Mouse (Mus musculus) heart, adult 11 months (tissue): ENCODE results near the gene 1110017D15Rik.

ENCODE experiments used
- DNase-seq: peaks from one replicate; pipeline ENCODE4 v3.0.0; 2022

The 1110017D15Rik gene

GRCm38 (mm10) chr4:41513309-41513708, 3.8 kb downstream of the 1110017D15Rik start:
- no peak for DNase-seq

GRCm38 (mm10) chr4:41507998-41508397, 9.1 kb downstream of the 1110017D15Rik start:
- peak; percentile 92 for DNase-seq

- DNase-seq, result no peak
Observed at GRCm38 (mm10) chr4:41507326-41507924, 9.7 kb downstream of the 1110017D15Rik start.

GRCm38 (mm10) chr4:41506906-41507305, 10.2 kb downstream of the 1110017D15Rik start:
- DNase-seq, result peak; percentile 98

- peak; percentile 96 for DNase-seq
Observed at GRCm38 (mm10) chr4:41506156-41506555, 11.0 kb downstream of the 1110017D15Rik start.

- peak; percentile 90 for DNase-seq
Observed at GRCm38 (mm10) chr4:41505131-41505551, 12.0 kb downstream of the 1110017D15Rik start.

GRCm38 (mm10) chr4:41504325-41504724, 12.8 kb downstream of the 1110017D15Rik start:
- DNase-seq, result no peak

GRCm38 (mm10) chr4:41502986-41503412, 14.1 kb downstream of the 1110017D15Rik start, which contains the start of gene AI464131:
Gene AI464131 (minus strand): TSS chr4:41503076.
- peak; percentile 100 for DNase-seq

- DNase-seq, result peak; percentile 97
Observed at GRCm38 (mm10) chr4:41502171-41502940, 14.8 kb downstream of the 1110017D15Rik start.

- no peak for DNase-seq
Observed at GRCm38 (mm10) chr4:41500787-41501186, 16.3 kb downstream of the 1110017D15Rik start.

GRCm38 (mm10) chr4:41499619-41500018, 17.5 kb downstream of the 1110017D15Rik start:
- DNase-seq, result peak; percentile 93

- DNase-seq, result no peak
Observed at GRCm38 (mm10) chr4:41498921-41499391, 18.2 kb downstream of the 1110017D15Rik start.

- DNase-seq, result no peak
Observed at GRCm38 (mm10) chr4:41497995-41498845, 18.9 kb downstream of the 1110017D15Rik start.

GRCm38 (mm10) chr4:41497579-41497978, 19.6 kb downstream of the 1110017D15Rik start:
- no peak for DNase-seq

GRCm38 (mm10) chr4:41497046-41497445, 20.1 kb downstream of the 1110017D15Rik start:
- DNase-seq, result no peak

GRCm38 (mm10) chr4:41495850-41496249, 21.3 kb downstream of the 1110017D15Rik start:
- DNase-seq, result peak; percentile 92

GRCm38 (mm10) chr4:41495076-41495475, 22.1 kb downstream of the 1110017D15Rik start:
- DNase-seq, result no peak

GRCm38 (mm10) chr4:41494378-41494777, 22.8 kb downstream of the 1110017D15Rik start:
- no peak for DNase-seq

GRCm38 (mm10) chr4:41493464-41494116, 23.5 kb downstream of the 1110017D15Rik start:
- DNase-seq, result no peak

GRCm38 (mm10) chr4:41492951-41493350, 24.2 kb downstream of the 1110017D15Rik start:
- no peak for DNase-seq

GRCm38 (mm10) chr4:41481601-41482017, 35.5 kb downstream of the 1110017D15Rik start:
- peak; percentile 99 for DNase-seq

- peak; percentile 99 for DNase-seq
Observed at GRCm38 (mm10) chr4:41480254-41480653, 36.9 kb downstream of the 1110017D15Rik start.
